Mouse (Mus musculus) spleen, embryonic (tissue): ENCODE measurements around the gene Fos.
"Not testable (repeated sequence)": the region's sequence is repeated elsewhere in the genome, so short reads cannot be mapped to it uniquely, and the experiment has no call there.

ENCODE experiments used
- CTCF ChIA-PET: fragments of 350-600 bp; sonication (Branson Sonifier 250); formaldehyde crosslinking; loops from one replicate; lab custom pipeline; 2022; lab: Charles Lee

The Fos gene

DNA sequence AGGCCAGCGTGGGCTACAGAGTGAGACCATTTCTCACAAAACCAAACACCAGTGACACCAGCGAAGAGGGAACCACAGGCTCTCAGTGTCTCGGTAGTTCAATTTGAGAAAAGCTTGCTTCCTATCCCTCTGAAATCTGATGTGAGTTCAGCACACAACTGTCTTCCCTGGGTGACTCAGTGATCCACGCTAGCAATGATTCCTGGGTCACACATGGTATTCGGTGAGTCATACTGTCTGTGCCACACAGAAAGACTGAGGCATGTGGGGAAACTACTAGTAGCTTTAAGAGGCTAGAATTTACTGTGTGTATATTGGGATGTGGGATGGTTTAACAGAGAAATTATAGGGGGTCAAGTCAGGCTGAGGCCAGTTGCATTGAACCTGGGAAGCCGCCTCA, 45.9 kb downstream of the Fos start:
- CTCF ChIA-PET: no interaction called here

GRCm38 (mm10) chr12:85521101-85521500, 47.4 kb downstream of the Fos start:
- CTCF ChIA-PET: no interaction called here

GRCm38 (mm10) chr12:85521673-85522072, 48.0 kb downstream of the Fos start:
- CTCF ChIA-PET: no interaction called here

DNA sequence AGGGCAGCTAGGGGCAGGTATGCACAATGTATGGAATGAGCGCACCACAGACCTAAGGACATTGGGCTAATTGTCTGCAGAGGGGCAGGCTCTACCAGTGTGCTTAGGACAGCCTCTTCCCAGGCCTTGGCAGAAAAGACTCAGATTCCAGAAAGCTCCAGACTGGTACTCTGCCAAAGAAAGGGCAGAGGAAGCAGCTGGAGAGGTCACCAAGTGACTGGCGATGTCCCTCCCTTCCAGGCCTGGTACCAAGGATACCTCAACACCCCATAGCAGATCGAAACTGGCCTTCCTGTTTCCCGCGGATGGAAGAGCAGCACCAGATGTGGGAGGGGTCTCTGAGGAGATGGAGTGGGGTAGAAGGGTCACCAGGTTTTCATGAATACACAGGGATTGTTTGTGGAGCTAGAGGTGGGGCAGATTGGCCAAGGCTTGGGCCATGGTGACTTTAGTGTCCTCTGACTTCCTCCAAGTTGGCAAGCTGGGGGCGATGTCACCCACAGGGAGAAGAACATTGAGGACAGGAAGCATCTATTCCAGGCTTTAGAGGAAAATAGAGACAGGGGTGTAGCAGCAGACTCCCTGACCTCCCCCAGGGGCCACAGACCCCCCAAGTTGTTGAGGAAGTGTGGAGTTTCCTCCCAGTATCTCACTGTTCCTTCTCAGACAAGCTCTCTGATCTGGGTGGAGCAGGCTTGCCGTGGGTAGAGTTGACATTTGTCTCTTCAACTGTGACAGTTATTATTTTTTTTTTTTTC, 49.1 kb downstream of the Fos start:
- CTCF ChIA-PET: no interaction called here

DNA sequence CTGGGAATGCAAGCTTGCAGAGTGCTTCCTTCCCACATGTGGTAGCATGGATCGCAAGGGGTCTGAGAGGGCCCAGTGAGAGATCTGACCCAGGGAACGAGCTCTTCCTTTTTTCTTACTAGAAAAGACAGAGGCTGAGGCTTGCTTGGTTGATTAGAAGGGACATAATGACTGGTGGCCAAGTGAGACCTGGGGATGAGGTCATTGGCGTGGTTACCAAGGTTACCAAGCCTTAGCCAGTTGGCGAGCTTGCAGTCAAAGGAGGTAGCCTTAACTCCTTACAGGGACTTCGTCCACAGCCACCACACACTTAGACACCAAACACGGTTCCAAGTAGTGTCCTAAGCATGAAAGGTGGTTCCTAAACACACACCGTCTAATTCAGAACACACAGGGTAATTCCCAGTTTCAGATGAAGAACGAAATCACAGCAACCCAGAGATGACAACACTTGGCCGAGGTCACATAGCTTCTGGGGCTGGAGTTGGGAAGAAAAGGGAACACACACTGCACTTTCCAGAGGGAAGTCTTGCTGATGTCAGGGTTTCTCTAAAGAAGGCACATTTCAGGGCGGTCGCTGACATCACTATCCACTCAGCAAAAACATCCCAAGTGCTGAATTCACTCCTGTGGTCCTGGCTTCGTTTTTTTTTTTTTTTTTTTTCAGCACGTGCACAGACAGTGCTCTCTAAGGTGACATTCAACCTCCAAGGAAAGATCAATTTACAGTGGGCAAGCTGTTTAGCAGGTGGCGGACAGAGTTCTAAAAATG, 49.9 kb downstream of the Fos start:
- CTCF ChIA-PET: interaction anchor here (0.6 kb wide), 1 partner anchor 43 kb away, joined by 11 read pairs; no protein-coding TSS in a partner anchor

GRCm38 (mm10) chr12:85524193-85524858, 50.6 kb downstream of the Fos start:
- CTCF ChIA-PET: interaction anchor here (0.6 kb wide), 1 partner anchor 42 kb away, joined by 11 read pairs; no protein-coding TSS in a partner anchor

- CTCF ChIA-PET: not testable (repeated sequence)
Measured at GRCm38 (mm10) chr12:85524859-85525495, 51.3 kb downstream of the Fos start.
